Mouse (Mus musculus): ENCODE data around the gene 2310061I04Rik. TPM values are rescaled to one million over a fixed set of nuclear protein-coding genes. Genes with fewer than 3 reads are reported as not detected.
A peak's percentile ranks its signal among the peaks of the same experiment; 100 is the strongest.
"Not testable (repeated sequence)": the region's sequence is repeated elsewhere in the genome, so short reads cannot be mapped to it uniquely, and the experiment has no call there.

Gene 2310061I04Rik
- polyA plus RNA-seq (2015; fragmentation: Nextera tagmentation; extraction: Ambion mirVana) = 24.5 and 27.1 TPM in 2 replicates

DNA sequence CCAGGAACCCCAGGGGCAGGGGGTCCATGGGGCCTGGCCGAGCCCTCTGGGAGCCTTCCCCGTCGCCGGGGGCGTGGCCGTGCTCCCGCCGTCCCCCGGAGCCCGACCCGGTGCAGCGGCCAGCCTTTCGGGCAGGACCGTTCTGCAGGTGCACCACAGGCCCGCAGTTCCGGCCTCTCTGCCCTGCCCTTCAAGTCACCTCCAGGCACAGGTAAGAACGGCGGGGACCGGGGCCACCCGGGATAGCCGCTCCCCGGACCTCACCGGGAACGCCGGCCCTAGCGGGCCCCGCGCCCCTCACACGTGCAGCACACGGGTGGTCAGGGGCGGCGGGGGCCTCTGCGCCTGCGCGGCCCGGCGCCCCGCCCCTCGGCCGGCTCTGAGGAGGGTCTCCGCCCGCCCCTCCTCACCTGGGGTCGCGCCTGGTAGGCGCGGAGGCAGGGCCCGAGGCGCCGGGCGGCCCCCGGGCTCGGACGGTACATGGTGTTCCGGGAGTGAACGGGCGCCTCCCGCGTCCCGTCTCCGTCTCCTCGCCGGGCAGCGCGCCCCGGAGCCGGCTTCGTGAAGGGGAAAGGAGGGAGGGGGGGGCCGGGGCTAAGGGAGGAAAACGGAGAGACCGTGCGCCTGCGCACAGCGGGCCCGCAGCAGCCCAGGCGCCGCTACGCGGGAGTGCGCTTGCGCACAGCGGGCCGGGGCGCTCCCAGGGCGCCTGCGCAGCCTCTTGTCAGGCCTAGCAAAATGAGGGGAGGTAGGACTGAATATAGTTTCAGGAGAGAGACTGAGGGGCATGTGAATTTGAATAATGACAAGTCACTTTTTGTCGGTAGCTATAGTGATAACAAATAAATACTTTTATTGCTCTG, at the start of gene 2310061I04Rik:
2310061I04Rik (minus strand) TSS at position 651 of the 863 bp plus-strand sequence.
- DNase-seq (ENCODE audit: low spot score) = peak; percentile 96

- no peak for DNase-seq (ENCODE audit: low spot score)
Observed at GRCm38 (mm10) chr17:35939941-35940340, 42.7 kb upstream of the 2310061I04Rik start.

GRCm38 (mm10) chr17:35939108-35939507, 41.9 kb upstream of the 2310061I04Rik start:
- no peak for DNase-seq (ENCODE audit: low spot score)

DNA sequence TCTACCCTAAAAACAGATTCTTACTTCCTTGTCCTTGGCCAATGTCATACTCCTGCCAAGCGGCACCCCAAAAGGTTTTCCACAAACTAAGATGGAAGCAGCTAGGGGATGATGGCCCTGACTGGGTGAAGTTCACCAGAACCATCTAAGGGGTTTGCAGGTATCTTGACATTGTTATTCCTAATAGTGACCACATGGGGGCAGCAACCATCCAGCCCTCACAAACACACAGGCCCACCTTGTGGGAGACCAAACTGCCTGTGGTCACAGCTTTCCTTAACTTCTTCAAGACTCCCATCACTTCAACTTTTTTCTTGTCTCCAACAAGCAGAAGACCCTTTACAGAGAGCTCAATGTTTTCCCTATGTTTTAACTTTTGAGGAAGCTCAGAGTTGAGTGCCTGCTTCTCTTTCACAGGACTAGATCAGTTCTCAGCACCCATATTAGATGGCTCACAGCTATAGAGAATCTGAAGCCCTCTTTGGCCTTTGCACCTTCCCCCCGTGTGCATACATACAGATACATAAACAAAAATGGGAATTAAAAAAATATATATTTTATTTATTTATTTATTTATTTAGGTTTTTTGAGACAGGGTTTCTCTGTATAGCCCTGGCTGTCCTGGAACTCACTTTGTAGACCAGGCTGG, 40.6 kb upstream of the 2310061I04Rik start:
- peak; percentile 75 for DNase-seq (ENCODE audit: low spot score)

GRCm38 (mm10) chr17:35935763-35936162, 38.5 kb upstream of the 2310061I04Rik start:
- not testable (repeated sequence) for DNase-seq (ENCODE audit: low spot score)

DNA sequence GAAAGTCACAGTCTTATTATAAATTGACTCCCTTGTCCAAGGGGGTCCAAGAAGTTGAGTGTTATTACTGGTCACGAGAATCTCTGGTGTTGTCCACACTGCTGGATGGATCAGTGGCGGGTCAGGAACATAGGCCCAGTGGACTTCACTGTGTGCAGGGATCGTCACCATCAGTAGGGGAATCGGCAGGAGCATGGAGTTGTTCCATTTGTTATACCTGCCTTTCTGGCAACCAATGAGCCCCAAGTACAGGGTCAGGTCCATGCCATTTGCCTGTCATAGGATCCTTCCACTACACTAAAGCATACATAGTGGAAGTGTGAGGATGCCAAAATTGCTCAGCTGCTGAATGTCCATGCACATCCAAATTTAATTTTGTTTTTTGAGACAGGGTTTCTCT, 35.4 kb upstream of the 2310061I04Rik start:
- no peak for DNase-seq (ENCODE audit: low spot score)

DNA sequence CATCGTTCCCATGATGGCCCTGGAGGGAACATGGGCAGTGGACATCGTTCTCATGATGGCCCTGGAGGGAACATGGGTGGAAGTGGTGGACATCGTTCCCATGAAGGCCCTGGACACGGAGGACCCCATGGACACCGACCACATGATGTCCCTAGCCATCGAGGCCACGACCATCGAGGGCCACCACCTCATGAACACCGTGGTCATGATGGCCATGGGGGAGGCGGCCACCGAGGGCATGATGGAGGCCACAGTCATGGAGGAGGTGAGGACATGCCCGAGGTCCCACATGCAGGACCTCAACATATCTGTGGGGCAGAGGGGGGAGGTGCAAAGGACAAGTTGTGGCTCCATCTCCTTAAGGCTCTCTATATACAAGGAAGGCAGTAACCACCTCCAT, 33.4 kb upstream of the 2310061I04Rik start:
- DNase-seq (ENCODE audit: low spot score) = no peak

- no peak for DNase-seq (ENCODE audit: low spot score)
Observed at GRCm38 (mm10) chr17:35929534-35929933, 32.3 kb upstream of the 2310061I04Rik start.

DNA sequence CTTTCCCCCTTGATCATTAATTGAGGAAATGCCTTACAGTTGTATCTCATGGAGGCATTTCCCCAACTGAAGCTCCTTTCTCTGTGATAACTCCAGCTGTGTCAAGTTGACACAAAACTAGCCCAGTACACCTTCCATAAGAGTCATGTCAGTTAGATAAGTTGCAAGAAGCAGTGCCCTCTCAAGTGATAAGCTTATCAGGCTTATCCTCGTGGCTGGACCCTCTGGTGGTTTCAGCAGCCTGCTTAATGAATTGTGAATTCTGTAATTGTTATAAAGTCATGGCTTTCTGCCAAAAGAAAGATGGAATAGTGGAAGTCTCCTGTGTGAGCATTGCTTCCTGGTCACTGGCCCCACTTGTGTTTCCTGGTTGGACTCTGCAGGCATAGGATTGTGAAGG, 30.2 kb upstream of the 2310061I04Rik start:
- DNase-seq (ENCODE audit: low spot score) = no peak

DNA sequence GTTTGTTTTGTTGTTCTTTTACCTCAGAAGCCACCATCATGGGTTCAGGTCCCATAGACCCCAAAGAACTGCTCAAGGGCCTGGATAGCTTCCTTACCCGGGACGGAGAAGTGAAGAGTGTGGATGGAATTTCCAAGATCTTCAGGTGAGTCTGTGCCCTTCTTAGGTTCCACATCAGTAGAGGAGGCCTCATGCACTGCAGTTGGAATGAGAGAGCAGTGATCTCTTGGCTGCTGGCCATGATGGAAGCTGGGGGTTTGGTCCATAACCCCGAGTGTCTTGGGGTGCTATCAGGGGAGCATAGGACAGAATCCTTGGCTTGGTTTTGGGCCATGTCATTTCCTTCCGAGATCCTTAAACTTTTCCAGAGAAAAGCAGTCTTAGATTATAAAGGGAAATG, 26.1 kb upstream of the 2310061I04Rik start:
- no peak for DNase-seq (ENCODE audit: low spot score)

DNA sequence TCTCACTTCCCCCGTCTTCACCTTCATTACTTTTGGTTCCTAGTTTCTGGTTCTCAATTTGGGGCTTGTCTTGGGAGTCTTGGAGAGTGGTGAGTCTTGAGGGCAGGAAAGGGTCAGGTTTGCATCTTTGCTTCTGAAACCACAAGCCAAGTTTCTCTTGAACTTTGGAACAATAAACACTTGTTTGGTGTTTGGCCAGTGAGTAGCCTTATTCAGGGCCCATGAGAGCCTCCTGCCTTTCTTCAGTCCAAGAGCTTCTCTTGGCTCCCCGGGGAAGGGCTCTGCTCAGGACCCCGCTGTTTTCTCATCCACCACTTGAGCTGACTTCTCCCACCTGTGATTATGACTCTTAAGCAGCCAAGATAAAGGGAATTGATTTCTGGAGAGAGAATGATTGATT, 25.3 kb upstream of the 2310061I04Rik start:
- no peak for DNase-seq (ENCODE audit: low spot score)

DNA sequence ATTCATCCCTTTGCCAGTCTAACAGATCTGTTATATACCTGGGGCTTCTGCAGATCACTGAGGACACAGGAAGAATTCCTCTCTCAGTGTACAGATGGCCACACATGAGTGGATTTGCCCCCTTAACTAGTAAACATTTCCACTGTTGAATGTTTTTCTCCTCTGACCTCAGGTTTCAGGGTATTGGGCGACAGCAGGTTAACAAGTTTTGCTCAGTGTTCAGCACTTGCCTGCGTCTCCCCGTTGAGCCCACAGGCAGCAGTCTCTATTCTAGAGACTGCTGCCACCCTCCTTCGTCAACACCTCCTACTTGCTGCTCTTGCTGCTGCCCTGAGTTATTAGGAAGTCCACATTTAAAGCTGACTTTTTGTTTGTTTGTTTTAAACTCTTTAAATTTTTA, 24.5 kb upstream of the 2310061I04Rik start:
- no peak for DNase-seq (ENCODE audit: low spot score)

DNA sequence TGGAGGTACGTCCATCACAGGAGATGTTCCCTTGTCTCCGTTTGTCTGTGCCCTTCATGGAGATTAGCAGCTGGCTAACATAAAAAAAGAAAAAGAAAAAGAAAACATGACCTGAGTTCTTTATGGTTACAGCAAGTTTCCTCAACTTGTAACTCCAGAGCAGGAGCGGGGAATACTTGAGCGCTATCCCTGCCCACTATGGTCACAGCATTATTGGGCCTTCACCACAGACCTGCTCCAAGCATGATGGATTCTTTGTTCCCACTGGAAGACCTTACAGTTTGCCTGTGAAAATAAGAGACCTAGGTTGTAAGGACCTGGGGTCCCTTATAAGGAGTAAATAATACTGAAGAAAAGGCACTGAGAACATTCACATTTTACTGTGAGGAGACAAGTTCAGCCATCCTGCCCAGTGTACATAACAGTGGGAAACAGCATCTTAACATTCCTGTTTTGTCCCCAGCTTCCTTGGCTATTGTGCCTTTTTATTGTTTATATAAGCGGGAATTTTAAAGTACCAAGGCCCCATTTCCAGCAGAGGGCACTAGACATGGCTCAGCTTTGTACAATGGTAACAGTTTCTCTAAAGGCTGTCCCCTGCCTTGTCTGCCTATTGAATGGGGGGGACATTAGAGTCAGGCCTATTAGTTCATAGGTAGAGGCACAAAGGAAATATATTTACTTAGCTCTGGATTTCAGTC, 23.8 kb upstream of the 2310061I04Rik start:
- DNase-seq (ENCODE audit: low spot score) = peak; percentile 46

DNA sequence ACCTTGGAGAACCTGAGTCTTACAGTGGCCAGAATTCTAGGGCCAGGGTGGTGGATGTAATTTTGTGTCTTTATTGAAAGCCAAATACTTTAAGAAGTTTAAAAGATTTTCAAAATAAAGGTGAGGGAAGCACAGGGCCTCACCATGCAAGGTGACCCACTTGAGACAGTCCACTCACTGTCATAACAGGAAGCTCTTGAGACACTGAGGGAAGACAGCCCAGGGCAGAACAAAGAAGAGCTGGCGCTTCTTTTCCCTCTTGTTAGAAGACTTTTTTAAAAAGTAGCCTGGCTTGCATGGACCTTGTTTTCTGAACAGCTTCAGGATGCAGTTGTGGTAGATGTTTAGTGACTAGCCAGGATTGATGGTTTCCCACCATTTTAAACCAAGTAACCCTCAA, 23.2 kb upstream of the 2310061I04Rik start:
- DNase-seq (ENCODE audit: low spot score) = no peak

DNA sequence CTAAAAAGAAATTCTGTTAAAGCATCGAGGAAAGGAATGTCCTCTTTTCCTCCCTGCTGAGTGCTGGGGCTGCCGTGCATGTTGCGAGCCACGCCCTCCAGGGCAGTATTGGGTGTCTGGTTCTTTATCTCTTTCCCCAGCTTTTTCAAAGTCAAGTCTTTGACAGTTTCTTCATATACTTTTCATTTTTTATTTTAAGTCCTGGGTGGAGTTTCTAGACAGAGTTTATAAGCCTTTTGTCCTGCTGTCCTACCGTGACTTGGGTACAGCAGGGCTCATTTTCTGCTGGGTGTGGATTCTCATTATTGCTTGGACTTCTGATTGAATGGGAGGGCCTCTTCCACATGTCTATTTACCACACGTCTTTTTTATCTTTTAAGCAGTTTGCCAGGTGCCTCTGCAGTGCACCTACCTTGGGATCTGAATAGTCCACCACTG, 22.7 kb upstream of the 2310061I04Rik start:
- DNase-seq (ENCODE audit: low spot score) = no peak

DNA sequence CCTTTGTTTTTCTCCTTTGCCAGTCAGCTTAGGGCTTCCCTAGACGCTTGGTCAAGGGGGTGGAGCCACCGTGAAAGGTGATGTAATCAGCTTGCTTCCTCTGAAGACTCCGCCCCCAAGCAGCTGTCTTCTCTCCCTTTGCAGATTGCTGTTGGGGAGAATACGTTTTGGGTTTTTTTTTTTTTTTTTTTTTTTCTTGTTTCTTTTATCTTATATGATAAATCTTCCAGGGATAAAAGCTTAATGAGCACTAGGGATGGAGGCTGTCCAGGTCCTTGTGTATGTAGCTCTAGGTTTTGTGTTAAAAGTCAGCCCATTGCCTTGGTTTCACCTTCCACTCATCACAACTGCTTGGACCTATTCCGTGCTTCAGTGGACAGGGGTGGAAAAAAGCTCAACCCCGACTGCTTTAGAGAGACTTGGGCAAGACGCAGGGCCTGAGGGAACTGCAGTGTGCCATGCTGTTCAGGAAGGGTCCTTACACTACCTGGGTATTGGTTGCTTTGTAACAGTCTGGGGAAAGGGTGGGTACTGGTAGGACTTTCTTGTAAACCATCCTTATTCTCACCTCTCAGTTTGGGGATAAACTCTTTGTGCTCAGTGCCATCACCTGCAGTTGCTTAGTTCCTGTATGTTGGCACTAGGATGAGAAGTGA, 22.0 kb upstream of the 2310061I04Rik start:
- peak; percentile 98 for DNase-seq (ENCODE audit: low spot score)

DNA sequence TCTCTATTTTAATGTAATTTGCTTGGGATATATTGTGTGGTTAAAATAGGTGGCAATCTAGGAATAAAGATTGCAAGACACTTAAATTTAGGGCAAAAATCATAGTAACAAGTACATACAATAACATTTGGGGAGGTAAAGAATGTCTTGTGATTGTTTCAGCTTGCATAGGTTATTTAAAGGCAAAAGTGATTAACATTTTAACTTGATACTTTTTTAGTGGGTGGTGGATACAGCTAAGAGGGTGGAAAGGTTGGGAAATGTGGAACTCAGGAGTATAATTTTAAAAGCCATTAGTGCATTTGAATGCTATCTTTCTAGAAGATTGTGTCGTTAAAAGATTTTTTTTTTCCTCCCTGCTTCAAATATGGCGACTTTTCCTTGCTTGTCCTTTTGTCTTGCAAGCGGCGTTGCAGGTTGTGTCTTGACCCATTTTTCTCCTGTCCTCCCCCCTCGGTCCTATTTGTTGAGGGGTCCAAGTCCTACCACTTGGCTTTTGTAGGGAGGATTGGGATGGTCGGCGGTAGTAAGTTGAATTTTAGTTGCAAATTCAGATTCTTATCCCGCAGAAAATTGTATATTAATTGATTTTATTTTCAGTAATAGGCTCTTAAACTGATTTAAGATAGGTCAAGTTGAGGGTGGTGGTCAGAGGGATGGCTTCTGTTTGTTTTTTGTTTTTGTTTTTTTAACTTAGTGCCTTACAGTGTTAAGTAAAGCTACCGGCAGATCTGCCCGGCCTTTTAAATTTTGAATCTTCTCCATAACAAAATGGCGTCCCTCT, 21.2 kb upstream of the 2310061I04Rik start:
- DNase-seq (ENCODE audit: low spot score) = peak; percentile 64

DNA sequence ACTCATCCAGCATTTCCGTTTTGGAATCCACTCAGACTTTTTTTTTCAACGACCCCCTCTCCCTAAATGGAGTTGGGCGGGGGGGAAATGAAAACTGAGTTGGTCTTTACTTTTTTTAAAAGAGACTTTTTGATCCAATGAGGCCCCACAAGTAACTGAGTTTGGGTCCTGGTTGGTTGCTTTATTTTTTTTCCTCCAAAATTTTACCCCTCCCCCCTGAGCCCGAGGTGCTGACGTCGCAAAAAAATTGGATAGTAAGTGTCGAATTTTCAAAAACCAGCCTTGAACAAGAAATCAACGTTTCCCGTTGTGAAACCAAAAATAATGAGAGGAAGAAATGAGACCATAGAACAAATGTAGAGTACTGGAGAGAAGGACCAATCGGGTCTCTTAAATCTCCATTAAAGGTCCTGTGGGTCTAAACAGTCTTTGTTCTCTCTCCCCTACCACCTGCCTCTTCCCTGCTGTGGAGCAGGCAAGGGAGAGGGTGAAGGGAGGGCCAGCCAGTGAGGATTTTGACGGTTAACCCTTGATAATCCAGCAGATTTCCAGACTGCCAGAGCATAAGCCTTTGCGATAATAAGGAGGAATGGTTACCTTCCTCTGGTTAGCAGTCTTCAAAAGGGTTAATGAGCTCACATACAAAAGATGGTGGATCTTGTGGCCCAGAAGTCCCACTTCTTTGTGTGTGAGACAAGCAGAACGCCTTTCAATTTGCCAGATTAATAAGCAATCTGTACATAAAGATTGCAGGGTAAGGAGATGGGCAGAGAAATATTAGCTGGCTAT, 20.4 kb upstream of the 2310061I04Rik start:
- DNase-seq (ENCODE audit: low spot score) = peak; percentile 70

- no peak for DNase-seq (ENCODE audit: low spot score)
Observed at GRCm38 (mm10) chr17:35917143-35917462, 19.9 kb upstream of the 2310061I04Rik start.
